Mouse (Mus musculus): ENCODE measurements around the gene Anxa6. TPM values are rescaled to one million over a fixed set of nuclear protein-coding genes. Genes with fewer than 3 reads are reported as not detected.
"Not testable (repeated sequence)": the region's sequence is repeated elsewhere in the genome, so short reads cannot be mapped to it uniquely, and the experiment has no call there.

Anxa6 gene
- polyA plus RNA-seq, 1 experiment from 2014 or later = 411 TPM

DNA sequence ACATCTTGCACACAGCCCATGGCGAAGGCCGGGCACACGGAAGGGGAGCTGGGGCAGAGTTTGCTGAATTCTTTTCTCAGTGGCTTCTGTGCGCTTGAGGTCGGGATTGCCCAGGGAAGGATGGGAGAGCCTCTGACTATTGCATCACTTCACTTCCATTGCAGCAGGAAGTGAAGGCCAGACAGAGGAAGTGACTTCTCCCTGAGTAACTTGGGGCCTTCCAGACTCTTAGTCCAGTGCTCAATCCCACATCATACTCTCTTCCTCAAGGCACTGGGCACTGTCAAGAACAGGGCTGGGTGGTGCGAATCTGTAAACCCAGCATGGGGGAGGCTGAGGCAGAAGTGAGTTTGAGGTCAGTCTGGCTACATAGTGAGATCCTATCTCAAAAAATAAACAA, 68.0 kb downstream of the Anxa6 start:
- no peak overlapping the region for H3K27ac ChIP-seq (ENCODE audit: low read depth)
- ATAC-seq (ENCODE audit: insufficient read depth) (no peak), DNase-seq (no peak)
- no peaks in the 10 kb centered on the region for H3K36me3 ChIP-seq (ENCODE audit: insufficient read depth)
- H3K9me3 ChIP-seq (ENCODE audit: low read depth, low read length) = no peaks in the 10 kb centered on the region
- H3K4me1 ChIP-seq (ENCODE audit: insufficient read depth) = no peaks in the 10 kb centered on the region; the same call in 1 of the 2 replicates
- no peak overlapping the region for H3K4me2 ChIP-seq
- no peak overlapping the region for H3K9ac ChIP-seq
- no peak overlapping the region for H3K4me3 ChIP-seq (ENCODE audit: low read depth, low read length)
- no peak for TF ChIP-seq CTCF (IDR thresholded peaks at IDR 0.05; ENCODE audit: low read depth)
- H3K27me3 ChIP-seq (ENCODE audit: insufficient read depth, low read length) = no peaks in the 10 kb centered on the region
- WGBS = 74% methylated on average over 6 of the region's 6 CpGs

DNA sequence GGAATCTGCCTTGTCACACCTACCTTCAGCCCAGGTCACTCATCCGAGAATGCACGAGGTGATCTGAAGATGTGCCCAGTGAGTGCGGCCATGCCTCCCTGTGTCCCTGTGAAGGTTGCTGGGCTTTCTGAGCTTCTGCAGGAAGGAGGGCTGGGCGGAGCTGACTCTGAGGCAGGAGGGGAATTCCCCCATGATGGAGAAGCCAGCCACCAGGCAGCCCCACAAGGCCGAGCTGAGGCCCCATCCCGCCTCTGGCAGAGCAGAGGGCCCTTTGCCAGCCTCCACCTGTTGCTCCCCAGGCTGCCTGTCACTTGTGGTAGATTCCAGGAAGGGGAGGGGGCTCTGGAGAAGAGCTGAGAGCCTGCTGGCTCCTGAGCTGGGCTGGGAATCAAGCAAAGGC, 70.4 kb downstream of the Anxa6 start, which contains the start of gene Tnip1:
Gene Tnip1, minus strand, starts transcription at position 108 of the 400 bp plus-strand sequence.
- Histone ChIP-seq H3K27ac (ENCODE audit: low read depth) (no peak within 1 kb of the TSS), H3K9ac (peak within 1 kb of the TSS; percentile 23; the same call in 1 of the 2 replicates), H3K27me3 (ENCODE audit: insufficient read depth, low read length) (no peaks in the 10 kb centered on the region), H3K4me3 (ENCODE audit: low read depth, low read length) (no peak within 1 kb of the TSS), H3K9me3 (ENCODE audit: low read depth, low read length) (no peaks in the 10 kb centered on the region), H3K4me2 (peak within 1 kb of the TSS; percentile 16; the same call in 1 of the 2 replicates), H3K4me1 (ENCODE audit: insufficient read depth) (no peaks in the 10 kb centered on the region; the same call in 1 of the 2 replicates), H3K36me3 (ENCODE audit: insufficient read depth) (no peaks in the 10 kb centered on the region)
- peak; percentile 31; the same call in 1 of the 2 replicates for ATAC-seq (ENCODE audit: insufficient read depth)
- 13% methylated on average over 6 of the region's 6 CpGs for WGBS
- peak; percentile 26 for DNase-seq
- no peak for TF ChIP-seq CTCF (IDR thresholded peaks at IDR 0.05; ENCODE audit: low read depth)

DNA sequence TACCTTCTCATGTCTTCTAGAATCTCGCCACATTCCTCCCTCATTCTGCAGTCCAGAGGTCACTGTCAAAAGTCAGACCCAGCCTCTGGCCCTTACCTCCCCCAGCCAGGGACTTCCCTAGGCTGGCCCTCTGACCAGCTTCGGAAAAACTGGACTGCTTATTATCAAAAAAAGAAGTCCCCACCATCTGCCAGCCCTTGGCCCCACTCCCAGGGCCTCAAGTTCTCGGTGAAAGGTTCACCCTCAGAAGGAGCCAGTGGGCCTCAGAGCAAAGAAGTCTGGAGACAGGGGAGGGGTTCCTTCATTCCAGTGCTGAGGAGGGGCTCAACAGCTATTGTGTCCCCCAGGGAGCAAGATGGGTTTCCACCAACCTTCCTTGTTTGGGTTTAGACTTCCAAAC, 71.3 kb downstream of the Anxa6 start:
- H3K27ac ChIP-seq (ENCODE audit: low read depth) = no peak overlapping the region
- no peak for TF ChIP-seq CTCF (IDR thresholded peaks at IDR 0.05; ENCODE audit: low read depth)

DNA sequence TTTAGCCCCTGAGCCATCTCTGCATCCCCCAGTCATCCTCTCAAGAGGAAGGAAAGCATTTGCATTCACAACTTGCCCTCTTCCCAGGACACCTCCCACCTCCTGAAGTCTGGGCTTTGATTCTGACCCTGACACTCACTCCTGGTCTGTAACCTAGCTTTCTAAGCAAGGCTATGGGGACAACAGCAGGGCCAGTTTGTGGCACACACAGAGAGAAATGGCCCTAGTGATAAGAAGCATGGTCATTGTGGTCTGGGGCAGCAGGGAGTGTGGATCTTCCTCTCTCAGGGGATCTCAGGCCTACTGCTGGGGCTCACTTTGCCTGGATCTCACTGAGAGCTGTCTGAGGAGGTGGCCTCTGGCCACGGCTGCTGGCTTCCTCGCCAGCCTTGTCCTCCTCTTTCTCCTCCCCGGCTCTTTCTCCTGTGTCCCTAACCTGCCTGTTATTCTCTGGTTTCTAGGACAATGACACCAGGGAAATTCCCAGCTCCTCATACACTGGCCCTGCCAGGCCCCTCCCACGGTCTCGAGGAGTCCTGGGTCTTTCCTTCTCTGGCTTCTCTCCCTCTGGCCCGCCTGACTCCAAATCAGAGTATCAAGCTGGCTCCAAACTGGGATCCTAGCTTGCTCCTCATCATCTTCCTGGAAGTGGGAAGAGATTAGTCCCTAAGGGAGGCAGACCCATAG, 71.9 kb downstream of the Anxa6 start:
- WGBS = 55% methylated on average over 6 of the region's 6 CpGs

More for the DNA sequence above, 71.3 kb downstream of the Anxa6 start:
- Histone ChIP-seq H3K4me2 (no peak overlapping the region; the same call in 1 of the 2 replicates), H3K27me3 (ENCODE audit: insufficient read depth, low read length) (no peaks in the 10 kb centered on the region), H3K4me3 (ENCODE audit: low read depth, low read length) (no peak overlapping the region), H3K9ac (no peak overlapping the region), H3K36me3 (ENCODE audit: insufficient read depth) (no peaks in the 10 kb centered on the region), H3K4me1 (ENCODE audit: insufficient read depth) (no peaks in the 10 kb centered on the region; the same call in 1 of the 2 replicates), H3K9me3 (ENCODE audit: low read depth, low read length) (no peaks in the 10 kb centered on the region)
- 40% methylated on average over 3 of the region's 3 CpGs for WGBS
- DNase-seq = no peak
- ATAC-seq (ENCODE audit: insufficient read depth) = no peak

DNA sequence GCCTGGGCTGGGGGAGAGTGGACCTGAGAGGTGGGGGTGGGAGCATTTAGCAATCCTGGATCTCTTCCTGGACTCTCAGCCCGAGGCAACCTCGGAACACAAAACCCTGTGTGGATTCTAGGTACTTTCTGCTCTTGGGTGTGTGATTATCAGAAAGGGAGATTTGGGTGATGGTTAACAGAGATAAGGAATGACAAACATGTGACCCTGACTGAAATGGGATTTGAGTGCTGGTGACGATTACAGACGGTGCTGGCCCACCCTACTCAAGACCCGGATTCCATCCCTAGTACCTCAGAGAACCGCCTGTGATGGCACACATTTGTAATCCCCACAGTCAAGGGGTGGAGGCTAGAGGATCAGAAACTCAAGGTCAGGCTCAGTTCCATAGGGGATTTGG, 73.0 kb downstream of the Anxa6 start:
- no peak for TF ChIP-seq CTCF (IDR thresholded peaks at IDR 0.05; ENCODE audit: low read depth)
- ATAC-seq (ENCODE audit: insufficient read depth) = no peak

More for the DNA sequence above, 71.9 kb downstream of the Anxa6 start:
- H3K4me1 ChIP-seq (ENCODE audit: insufficient read depth) = no peaks in the 10 kb centered on the region; the same call in 1 of the 2 replicates
- H3K9ac ChIP-seq = no peak overlapping the region
- no peaks in the 10 kb centered on the region for H3K36me3 ChIP-seq (ENCODE audit: insufficient read depth)
- no peak for TF ChIP-seq CTCF (IDR thresholded peaks at IDR 0.05; ENCODE audit: low read depth)
- no peaks in the 10 kb centered on the region for H3K9me3 ChIP-seq (ENCODE audit: low read depth, low read length)
- DNase-seq = no peak
- H3K27ac ChIP-seq (ENCODE audit: low read depth) = no peak overlapping the region
- no peak for ATAC-seq (ENCODE audit: insufficient read depth)
- H3K4me3 ChIP-seq (ENCODE audit: low read depth, low read length) = no peak overlapping the region
- H3K27me3 ChIP-seq (ENCODE audit: insufficient read depth, low read length) = no peaks in the 10 kb centered on the region
- no peak overlapping the region for H3K4me2 ChIP-seq

DNA sequence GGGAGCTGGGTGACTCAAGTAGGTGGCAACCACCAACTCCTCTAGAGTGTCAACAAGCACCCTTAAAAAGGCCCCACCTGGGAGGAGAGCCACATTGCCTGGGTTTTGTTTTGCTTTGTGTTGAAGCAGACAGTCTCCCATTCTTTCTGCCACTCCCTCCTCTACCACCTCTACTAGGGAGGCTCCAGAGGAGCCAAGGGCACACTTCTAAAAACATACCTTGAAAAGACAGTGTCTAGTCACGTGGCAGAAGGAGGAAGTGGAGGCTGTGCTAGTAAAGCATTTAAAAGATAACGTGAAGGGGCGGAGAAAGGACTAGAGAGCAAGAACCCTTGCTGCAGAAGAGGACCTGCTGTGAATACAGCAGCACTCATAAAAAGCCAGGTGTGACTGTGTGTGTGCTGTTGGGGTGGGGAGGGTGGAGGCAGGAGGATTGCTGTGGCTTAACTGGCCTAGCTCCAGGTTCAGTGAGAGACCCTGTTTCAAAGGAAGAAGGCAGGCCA, 74.6 kb downstream of the Anxa6 start:
- Histone ChIP-seq H3K9ac (no peak overlapping the region), H3K9me3 (ENCODE audit: low read depth, low read length) (no peaks in the 10 kb centered on the region), H3K4me2 (no peak overlapping the region), H3K36me3 (ENCODE audit: insufficient read depth) (no peaks in the 10 kb centered on the region), H3K4me1 (ENCODE audit: insufficient read depth) (no peaks in the 10 kb centered on the region; the same call in 1 of the 2 replicates), H3K27ac (ENCODE audit: low read depth) (no peak overlapping the region), H3K27me3 (ENCODE audit: insufficient read depth, low read length) (no peaks in the 10 kb centered on the region), H3K4me3 (ENCODE audit: low read depth, low read length) (no peak overlapping the region)
- no peak for TF ChIP-seq CTCF (IDR thresholded peaks at IDR 0.05; ENCODE audit: low read depth)
- DNase-seq = no peak
- ATAC-seq (ENCODE audit: insufficient read depth) = no peak
- WGBS = 37% methylated on average over 3 of the region's 3 CpGs

More for the DNA sequence above, 73.0 kb downstream of the Anxa6 start:
- Histone ChIP-seq H3K9me3 (ENCODE audit: low read depth, low read length) (no peaks in the 10 kb centered on the region), H3K27ac (ENCODE audit: low read depth) (no peak overlapping the region), H3K4me2 (no peak overlapping the region), H3K9ac (no peak overlapping the region), H3K36me3 (ENCODE audit: insufficient read depth) (no peaks in the 10 kb centered on the region), H3K4me3 (ENCODE audit: low read depth, low read length) (no peak overlapping the region), H3K4me1 (ENCODE audit: insufficient read depth) (no peaks in the 10 kb centered on the region; the same call in 1 of the 2 replicates), H3K27me3 (ENCODE audit: insufficient read depth, low read length) (no peaks in the 10 kb centered on the region)
- WGBS = 64% methylated on average over 6 of the region's 6 CpGs
- no peak for DNase-seq

DNA sequence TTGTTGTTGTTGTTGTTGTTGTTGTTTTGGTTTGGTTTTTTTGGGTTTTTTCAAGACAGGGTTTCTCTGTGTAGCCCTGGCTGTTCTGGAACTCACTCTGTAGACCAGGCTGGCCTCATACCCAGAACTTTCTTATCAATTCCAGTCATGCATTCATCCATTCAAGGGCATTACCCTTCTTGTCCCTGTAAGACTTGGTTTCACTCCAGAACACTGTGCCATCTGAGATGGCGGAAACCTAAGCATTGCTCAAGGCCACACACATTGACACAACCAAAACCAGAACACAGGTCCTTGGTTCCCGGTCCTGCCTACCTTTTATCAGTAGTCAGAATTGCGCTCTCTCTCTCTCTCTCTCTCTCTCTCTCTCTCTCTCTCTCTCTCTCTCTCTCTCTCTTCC, 75.5 kb downstream of the Anxa6 start:
- WGBS = 74% methylated on average over 3 of the region's 3 CpGs
- not testable (repeated sequence) for H3K27me3 ChIP-seq (ENCODE audit: insufficient read depth, low read length); ATAC-seq (ENCODE audit: insufficient read depth); H3K36me3 ChIP-seq (ENCODE audit: insufficient read depth); H3K9ac ChIP-seq; H3K9me3 ChIP-seq (ENCODE audit: low read depth, low read length); H3K4me3 ChIP-seq (ENCODE audit: low read depth, low read length); H3K4me2 ChIP-seq; DNase-seq; H3K4me1 ChIP-seq (ENCODE audit: insufficient read depth); H3K27ac ChIP-seq (ENCODE audit: low read depth)
